Mouse (Mus musculus) stomach, embryonic 15.5 days (tissue): ENCODE results near the gene Rapgef2. TPM values are rescaled to one million over a fixed set of nuclear protein-coding genes. Genes with fewer than 3 reads are reported as not detected.

ENCODE experiments used
- ATAC-seq: fragments of 200-750 bp; cut with Nextera tagmentation; 2 replicates; pipeline ENCODE4 v1.8.0; 2017; ENCODE audit warnings: low read depth, moderate number of reproducible peaks, moderate TSS enrichment; ENCODE audit not compliant: insufficient read depth, low FRiP score
- H3K27ac ChIP-seq: fragments of 300-500 bp; sonication (generic); 2 replicates; pipeline ENCODE4 v1.5.1; 2015; ENCODE audit warnings: mild to moderate bottlenecking, inconsistent platforms
- H3K27me3 ChIP-seq: fragments of 300-500 bp; sonication (generic); replicated peaks from 2 replicates; pipeline ENCODE4 v1.6.1; 2015; ENCODE audit warnings: inconsistent platforms
- H3K36me3 ChIP-seq: fragments of 300-500 bp; sonication (generic); 2 replicates; pipeline ENCODE4 v1.6.1; 2015; ENCODE audit warnings: inconsistent platforms
- H3K4me1 ChIP-seq: fragments of 300-500 bp; sonication (generic); 2 replicates; pipeline ENCODE4 v1.6.1; 2015; ENCODE audit warnings: inconsistent platforms
- H3K4me2 ChIP-seq: fragments of 300-500 bp; sonication (generic); 2 replicates; pipeline ENCODE4 v1.6.1; 2015; ENCODE audit warnings: mild to moderate bottlenecking, inconsistent platforms
- H3K4me3 ChIP-seq: fragments of 300-500 bp; sonication (generic); replicated peaks from 2 replicates; pipeline ENCODE4 v1.5.1; 2015; ENCODE audit warnings: inconsistent platforms
- H3K9ac ChIP-seq: fragments of 300-500 bp; sonication (generic); 2 replicates; pipeline ENCODE4 v1.6.1; 2015; ENCODE audit warnings: inconsistent platforms
- H3K9me3 ChIP-seq: fragments of 300-500 bp; sonication (generic); 2 replicates; pipeline ENCODE4 v1.6.1; 2016; ENCODE audit warnings: inconsistent platforms
- WGBS: fragments of 180-500 bp; shearing (Covaris S2); methylation state at CpG from one replicate; pipeline ENCODE4 v1.1.7; 2015; 5-methylcytosine and 5-hydroxymethylcytosine counted together
- polyA plus RNA-seq: library from polyadenylated mRNA; unstranded; fragments of >200 nt; fragmentation: Nextera tagmentation; extraction: Ambion mirVana; gene quantifications from 2 replicates; pipeline ENCODE4 v1.2.1, GENCODE M21; 2015

Gene Rapgef2
- polyA plus RNA-seq, 1 experiment from 2014 or later: 5.6 TPM

GRCm38 (mm10) chr3:79273350-79273749 is 13.0 kb downstream of the Rapgef2 start:
- H3K4me1 ChIP-seq: peaks cover 15% of the 10 kb centered on the region; the same call in 1 of the 2 replicates
- H3K4me3 ChIP-seq: no peak overlapping the region
- no peak overlapping the region for H3K27ac ChIP-seq
- H3K9me3 ChIP-seq: no peaks in the 10 kb centered on the region
- H3K36me3 ChIP-seq: no peaks in the 10 kb centered on the region
- no peak for ATAC-seq
- H3K4me2 ChIP-seq: no peak overlapping the region
- no peak overlapping the region for H3K9ac ChIP-seq
- 30% methylated on average over 1 of the region's 1 CpGs for WGBS
- H3K27me3 ChIP-seq: no peaks in the 10 kb centered on the region

DNA sequence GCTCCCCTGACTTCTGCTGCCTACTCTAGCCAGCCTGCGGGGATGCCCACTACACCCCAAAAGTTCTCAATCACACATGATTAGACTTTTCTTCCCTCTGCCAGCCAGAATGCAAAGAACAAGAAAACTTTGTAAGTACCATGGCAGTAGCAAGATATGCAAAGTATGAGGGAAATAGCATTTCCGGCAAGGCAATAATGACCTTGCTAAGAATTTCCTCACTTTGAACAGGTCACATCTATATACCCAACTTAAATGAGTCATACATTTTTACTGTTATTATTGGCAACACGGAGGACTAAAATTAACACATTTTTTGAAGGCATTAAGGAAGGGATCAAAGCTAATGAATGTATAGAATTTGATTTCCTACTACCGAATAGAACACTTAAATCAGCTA is 13.4 kb downstream of the Rapgef2 start:
- no peak for ATAC-seq
- Histone ChIP-seq H3K9me3 (no peaks in the 10 kb centered on the region), H3K9ac (no peak overlapping the region), H3K4me1 (peaks cover 15% of the 10 kb centered on the region; the same call in 1 of the 2 replicates), H3K27ac (no peak overlapping the region), H3K27me3 (no peaks in the 10 kb centered on the region), H3K4me2 (no peak overlapping the region), H3K4me3 (no peak overlapping the region), H3K36me3 (no peaks in the 10 kb centered on the region)
- 75% methylated on average over 4 of the region's 4 CpGs for WGBS

- Histone ChIP-seq H3K36me3 (no peaks in the 10 kb centered on the region), H3K9ac (no peak overlapping the region), H3K27ac (no peak overlapping the region), H3K4me3 (no peak overlapping the region), H3K9me3 (no peaks in the 10 kb centered on the region), H3K4me2 (no peak overlapping the region), H3K4me1 (peaks cover 13% of the 10 kb centered on the region; the same call in 1 of the 2 replicates), H3K27me3 (no peaks in the 10 kb centered on the region)
- 47% methylated on average over 12 of the region's 12 CpGs for WGBS
- no peak for ATAC-seq
Observed at GRCm38 (mm10) chr3:79270980-79271555, 15.2 kb downstream of the Rapgef2 start.

- Histone ChIP-seq H3K27me3 (no peaks in the 10 kb centered on the region), H3K9me3 (no peaks in the 10 kb centered on the region), H3K9ac (no peak overlapping the region), H3K36me3 (no peaks in the 10 kb centered on the region), H3K4me3 (no peak overlapping the region), H3K27ac (no peak overlapping the region), H3K4me2 (no peak overlapping the region), H3K4me1 (peaks cover 12% of the 10 kb centered on the region; the same call in 1 of the 2 replicates)
- no peak for ATAC-seq
- 88% methylated on average over 8 of the region's 8 CpGs for WGBS
Observed at GRCm38 (mm10) chr3:79269872-79270271, 16.4 kb downstream of the Rapgef2 start.

DNA sequence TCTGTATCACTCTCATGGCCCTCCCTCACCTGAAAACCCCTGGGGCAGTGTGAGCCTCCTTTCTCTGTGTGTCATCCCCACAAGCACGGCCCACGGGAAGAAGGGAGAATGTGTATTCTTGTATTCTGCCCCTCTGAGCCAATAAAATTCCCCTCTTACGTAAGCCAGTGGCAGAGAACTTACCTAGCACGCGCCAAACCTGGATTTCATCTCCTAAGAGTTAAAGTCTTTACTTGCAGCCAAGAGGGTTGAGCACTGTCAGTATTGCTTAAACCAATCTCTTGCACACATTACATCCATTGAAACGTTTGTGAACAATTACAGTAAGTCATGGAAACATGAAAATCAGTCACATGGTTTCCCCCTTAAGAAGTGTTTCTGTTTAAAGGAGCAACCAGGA is 19.3 kb downstream of the Rapgef2 start:
- H3K36me3 ChIP-seq: no peaks in the 10 kb centered on the region
- H3K9me3 ChIP-seq: no peaks in the 10 kb centered on the region
- peaks cover 3% of the 10 kb centered on the region; the same call in 1 of the 2 replicates for H3K4me1 ChIP-seq
- H3K9ac ChIP-seq: no peak overlapping the region
- H3K27me3 ChIP-seq: no peaks in the 10 kb centered on the region
- H3K4me2 ChIP-seq: no peak overlapping the region
- H3K4me3 ChIP-seq: no peak overlapping the region
- H3K27ac ChIP-seq: no peak overlapping the region
- no peak for ATAC-seq
- 80% methylated on average over 6 of the region's 6 CpGs for WGBS

DNA sequence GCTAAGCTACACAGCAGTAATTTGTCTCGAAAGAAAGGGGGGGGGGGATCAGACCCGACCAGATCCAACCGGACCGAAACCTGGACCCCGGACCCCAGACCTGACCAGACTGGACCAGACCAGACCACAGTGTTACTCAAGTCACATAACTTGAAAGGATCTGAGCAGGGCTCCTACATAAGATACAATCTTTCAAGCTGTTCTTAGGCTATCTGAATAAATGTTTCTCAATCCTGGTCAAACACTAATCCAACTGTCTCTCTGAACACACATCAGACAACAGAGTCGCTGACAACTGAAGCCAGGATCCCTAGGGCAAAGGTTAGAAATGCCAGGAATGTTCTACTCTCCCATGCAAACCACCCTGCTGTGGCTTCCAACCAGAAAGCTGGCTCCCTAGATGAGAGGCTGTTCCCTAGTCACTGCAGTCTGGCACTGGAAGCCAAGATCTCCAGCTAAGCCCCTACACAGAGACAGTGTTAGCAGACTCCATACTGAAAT is 24.5 kb downstream of the Rapgef2 start:
- no peak for ATAC-seq
- H3K27ac ChIP-seq: no peak overlapping the region
- WGBS: 70% methylated on average over 6 of the region's 6 CpGs
- no peak overlapping the region for H3K9ac ChIP-seq
- no peaks in the 10 kb centered on the region for H3K27me3 ChIP-seq
- H3K4me2 ChIP-seq: no peak overlapping the region
- no peaks in the 10 kb centered on the region for H3K4me1 ChIP-seq
- H3K4me3 ChIP-seq: no peak overlapping the region
- H3K9me3 ChIP-seq: no peaks in the 10 kb centered on the region
- no peaks in the 10 kb centered on the region for H3K36me3 ChIP-seq

DNA sequence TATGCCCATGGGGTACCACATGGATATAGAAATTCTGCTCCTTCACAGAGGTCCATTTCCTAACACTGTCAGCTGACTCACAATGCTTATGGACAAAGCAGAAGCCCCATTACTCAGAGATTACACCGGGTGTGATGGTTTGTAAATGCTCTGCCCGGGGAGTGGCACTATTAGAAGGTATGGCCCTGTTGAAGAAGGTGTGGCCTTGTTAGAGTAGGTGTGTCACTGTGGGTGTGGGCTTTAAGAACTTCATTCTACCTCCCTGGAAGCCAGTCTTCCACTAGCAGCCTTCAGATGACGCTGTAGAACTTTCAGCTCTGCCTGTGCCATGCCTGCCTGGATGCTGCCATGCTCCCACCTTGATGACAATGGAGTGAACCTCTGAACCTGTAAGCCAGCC is 32.3 kb downstream of the Rapgef2 start:
- Histone ChIP-seq H3K9ac (no peak overlapping the region), H3K27me3 (no peaks in the 10 kb centered on the region), H3K4me3 (no peak overlapping the region), H3K9me3 (no peaks in the 10 kb centered on the region), H3K4me2 (no peak overlapping the region), H3K4me1 (no peaks in the 10 kb centered on the region), H3K36me3 (no peaks in the 10 kb centered on the region), H3K27ac (no peak overlapping the region)
- WGBS: 77% methylated on average over 3 of the region's 3 CpGs
- ATAC-seq: no peak

DNA sequence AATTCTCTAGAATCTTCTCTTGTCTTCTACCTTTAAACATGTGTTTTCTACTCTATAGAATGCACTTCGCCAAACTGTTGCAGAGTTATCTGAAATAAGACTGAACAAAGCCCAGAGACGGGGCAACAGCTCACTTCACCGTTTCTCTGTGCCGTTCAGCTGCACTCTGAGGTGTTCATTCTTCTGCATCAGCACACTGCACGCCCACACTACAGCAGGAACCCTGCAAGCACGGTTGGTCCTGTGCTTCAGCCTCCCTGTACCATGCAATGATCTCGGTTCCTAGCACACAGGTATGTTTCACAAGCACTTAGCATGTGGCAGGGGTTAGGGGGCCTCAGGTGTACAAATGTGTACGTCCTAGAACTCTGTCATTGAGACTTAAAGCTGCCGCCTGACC is 32.9 kb downstream of the Rapgef2 start:
- 66% methylated on average over 9 of the region's 9 CpGs for WGBS
- Histone ChIP-seq H3K27ac (no peak overlapping the region), H3K4me3 (no peak overlapping the region), H3K4me1 (no peaks in the 10 kb centered on the region), H3K27me3 (no peaks in the 10 kb centered on the region), H3K36me3 (no peaks in the 10 kb centered on the region), H3K9me3 (no peaks in the 10 kb centered on the region), H3K9ac (no peak overlapping the region), H3K4me2 (no peak overlapping the region)
- no peak for ATAC-seq

DNA sequence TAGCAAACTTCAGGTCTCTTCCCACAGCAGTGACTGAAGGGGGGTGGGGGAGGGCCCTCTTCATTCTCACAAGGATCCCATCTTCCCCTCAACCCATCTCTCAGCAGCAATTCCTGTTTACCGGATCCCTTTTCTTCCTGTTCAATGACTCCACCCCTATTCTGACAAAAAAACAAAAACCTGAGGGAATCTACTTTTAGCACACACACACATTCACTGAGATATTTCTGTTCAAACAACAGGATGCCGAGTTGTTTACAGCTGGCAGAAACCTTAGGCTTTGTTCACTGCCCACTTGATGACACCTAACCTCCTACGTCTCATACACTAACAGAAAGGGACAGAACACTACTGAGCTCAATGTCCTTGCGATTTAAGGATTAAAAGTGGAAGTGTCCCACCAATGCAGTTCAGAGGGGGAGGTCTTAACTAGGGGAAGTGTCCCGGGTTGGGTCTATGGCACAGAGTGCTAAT is 33.4 kb downstream of the Rapgef2 start:
- Histone ChIP-seq H3K36me3 (no peaks in the 10 kb centered on the region), H3K4me2 (no peak overlapping the region), H3K4me3 (no peak overlapping the region), H3K9ac (no peak overlapping the region), H3K27ac (no peak overlapping the region), H3K27me3 (no peaks in the 10 kb centered on the region), H3K9me3 (no peaks in the 10 kb centered on the region), H3K4me1 (no peaks in the 10 kb centered on the region)
- no peak for ATAC-seq
- 54% methylated on average over 5 of the region's 5 CpGs for WGBS

GRCm38 (mm10) chr3:79249955-79250354 is 36.4 kb downstream of the Rapgef2 start:
- Histone ChIP-seq H3K27ac (no peak overlapping the region), H3K9me3 (no peaks in the 10 kb centered on the region)
- WGBS: 35% methylated on average over 1 of the region's 1 CpGs

GRCm38 (mm10) chr3:79248659-79249235 is 37.6 kb downstream of the Rapgef2 start:
- WGBS: 81% methylated on average over 5 of the region's 5 CpGs
- H3K9me3 ChIP-seq: no peaks in the 10 kb centered on the region
- no peak overlapping the region for H3K9ac ChIP-seq
- H3K27ac ChIP-seq: no peak overlapping the region
- H3K36me3 ChIP-seq: no peaks in the 10 kb centered on the region
- no peak overlapping the region for H3K4me2 ChIP-seq
- 0 out of 2 replicates have a peak, but pooled peaks cover 3% of the 10 kb centered on the region for H3K4me1 ChIP-seq
- H3K4me3 ChIP-seq: no peak overlapping the region
- no peaks in the 10 kb centered on the region for H3K27me3 ChIP-seq
- no peak for ATAC-seq

More at GRCm38 (mm10) chr3:79249955-79250354, 36.4 kb downstream of the Rapgef2 start:
- H3K4me1 ChIP-seq: 0 out of 2 replicates have a peak, but pooled peaks cover 3% of the 10 kb centered on the region
- no peaks in the 10 kb centered on the region for H3K27me3 ChIP-seq
- no peak overlapping the region for H3K4me3 ChIP-seq
- H3K4me2 ChIP-seq: no peak overlapping the region
- no peak for ATAC-seq
- H3K9ac ChIP-seq: no peak overlapping the region
- H3K36me3 ChIP-seq: no peaks in the 10 kb centered on the region

GRCm38 (mm10) chr3:79248208-79248607 is 38.1 kb downstream of the Rapgef2 start:
- no peak overlapping the region for H3K9ac ChIP-seq
- no peak for ATAC-seq

More at GRCm38 (mm10) chr3:79248208-79248607, 38.1 kb downstream of the Rapgef2 start:
- Histone ChIP-seq H3K27me3 (no peaks in the 10 kb centered on the region), H3K27ac (no peak overlapping the region), H3K4me3 (no peak overlapping the region), H3K4me2 (no peak overlapping the region), H3K36me3 (no peaks in the 10 kb centered on the region), H3K4me1 (0 out of 2 replicates have a peak, but pooled peaks cover 3% of the 10 kb centered on the region), H3K9me3 (no peaks in the 10 kb centered on the region)
- 71% methylated on average over 11 of the region's 11 CpGs for WGBS
